Mouse (Mus musculus) spleen, adult 12 weeks (tissue): Measurements from ENCODE around the gene Mcm3ap.

ENCODE experiments used
- DNase-seq: peaks from one replicate; pipeline ENCODE4 v3.0.0; 2022; ENCODE audit warnings: low spot score

Gene Mcm3ap

GRCm38 (mm10) chr10:76468203-76469162, at the start of gene Mcm3ap, which contains the start of gene Ybey:
Mcm3ap (plus strand) TSS chr10:76468927.
Ybey (minus strand) TSS chr10:76469114.
- DNase-seq = peak; percentile 80

- DNase-seq = no peak
Measured at GRCm38 (mm10) chr10:76425674-76426073, 43.1 kb upstream of the Mcm3ap start.

- DNase-seq = no peak
Measured at GRCm38 (mm10) chr10:76433925-76434324, 34.8 kb upstream of the Mcm3ap start.

- no peak for DNase-seq
Measured at GRCm38 (mm10) chr10:76439107-76439890, 29.4 kb upstream of the Mcm3ap start.

GRCm38 (mm10) chr10:76440281-76440680, 28.4 kb upstream of the Mcm3ap start, which contains the start of gene AC141477.1:
AC141477.1 (minus strand) TSS chr10:76440444.
- no peak for DNase-seq

- peak; percentile 93 for DNase-seq
Measured at GRCm38 (mm10) chr10:76442178-76443088, 26.3 kb upstream of the Mcm3ap start, which contains the start of gene Pcnt. Pcnt (minus strand) TSS chr10:76442786.

- no peak for DNase-seq
Measured at GRCm38 (mm10) chr10:76445996-76446681, 22.6 kb upstream of the Mcm3ap start.

GRCm38 (mm10) chr10:76447406-76448229, 21.1 kb upstream of the Mcm3ap start:
- DNase-seq = no peak

- no peak for DNase-seq
Measured at GRCm38 (mm10) chr10:76448851-76449250, 19.9 kb upstream of the Mcm3ap start, which contains the start of gene 2610028H24Rik. 2610028H24Rik (plus strand) TSS chr10:76449081.

- DNase-seq = no peak
Measured at GRCm38 (mm10) chr10:76455289-76455688, 13.4 kb upstream of the Mcm3ap start.

GRCm38 (mm10) chr10:76461255-76461654, 7.5 kb upstream of the Mcm3ap start:
- DNase-seq = no peak

GRCm38 (mm10) chr10:76462312-76462711, 6.4 kb upstream of the Mcm3ap start:
- DNase-seq = no peak

GRCm38 (mm10) chr10:76462721-76463120, 6.0 kb upstream of the Mcm3ap start:
- DNase-seq = no peak

- no peak for DNase-seq
Measured at GRCm38 (mm10) chr10:76473759-76474158, 5.0 kb downstream of the Mcm3ap start.

GRCm38 (mm10) chr10:76480851-76481250, 12.1 kb downstream of the Mcm3ap start:
- no peak for DNase-seq

GRCm38 (mm10) chr10:76481480-76481879, 12.8 kb downstream of the Mcm3ap start:
- no peak for DNase-seq

- DNase-seq = no peak
Measured at GRCm38 (mm10) chr10:76486302-76486701, 17.6 kb downstream of the Mcm3ap start.

- DNase-seq = no peak
Measured at GRCm38 (mm10) chr10:76488265-76488664, 19.5 kb downstream of the Mcm3ap start.

- no peak for DNase-seq
Measured at GRCm38 (mm10) chr10:76489205-76489604, 20.5 kb downstream of the Mcm3ap start.

GRCm38 (mm10) chr10:76493527-76493926, 24.8 kb downstream of the Mcm3ap start:
- no peak for DNase-seq
